Mouse (Mus musculus) myocyte (in vitro differentiated cells): ENCODE measurements around the gene Rere. TPM values are rescaled to one million over a fixed set of nuclear protein-coding genes. Genes with fewer than 3 reads are reported as not detected.

ENCODE experiments used
- H3K27me3 ChIP-seq: one replicate; pipeline ENCODE4 v1.6.1; 2011; ENCODE audit not compliant: control insufficient read depth, insufficient read depth, insufficient read length
- H3K36me3 ChIP-seq: one replicate; pipeline ENCODE4 v1.6.1; 2011; ENCODE audit not compliant: control insufficient read depth, insufficient read depth
- H3K4me2 ChIP-seq: one replicate; pipeline ENCODE4 v1.6.1; 2011; ENCODE audit warnings: low read depth, control low read depth
- H3K4me3 ChIP-seq: one replicate; pipeline ENCODE4 v1.5.1; 2011; ENCODE audit warnings: mild to moderate bottlenecking, control low read depth, moderate library complexity
- H3K79me2 ChIP-seq: one replicate; pipeline ENCODE4 v1.6.1; 2011; ENCODE audit not compliant: control insufficient read depth, insufficient read depth
- H3ac ChIP-seq: one replicate; pipeline ENCODE4 v1.6.1; 2011; ENCODE audit not compliant: control insufficient read depth, insufficient read length
- CEBPB ChIP-seq: IDR thresholded peaks from 2 replicates; pipeline ENCODE4 v1.6.1; 2011; ENCODE audit warnings: mild to moderate bottlenecking, moderate library complexity; ENCODE audit not compliant: poor library complexity, insufficient read depth, severe bottlenecking
- E2F4 ChIP-seq: IDR thresholded peaks from one replicate; pipeline ENCODE4 v1.6.1; 2011; ENCODE audit warnings: mild to moderate bottlenecking, control low read depth, moderate library complexity; ENCODE audit not compliant: insufficient read depth
- MAX ChIP-seq: IDR thresholded peaks from one replicate; pipeline ENCODE4 v1.6.1; 2011; ENCODE audit warnings: low read depth, mild to moderate bottlenecking, control low read depth
- MYOD1 ChIP-seq, 3 experiments: IDR thresholded peaks; one replicate each; pipeline ENCODE4 v1.6.1; 2011; ENCODE audit warnings: control low read depth in 2 of 3, low read depth in 2 of 3, mild to moderate bottlenecking in 2 of 3, moderate library complexity in 1 of 3; ENCODE audit not compliant: insufficient read length in 2 of 3, control insufficient read depth in 1 of 3
- MYOG ChIP-seq, 3 experiments: IDR thresholded peaks; one replicate each; pipeline ENCODE4 v1.6.1; 2011; ENCODE audit warnings: control low read depth in 2 of 3, low read depth in 2 of 3, mild to moderate bottlenecking in 2 of 3; ENCODE audit not compliant: insufficient read length in 2 of 3, control insufficient read depth in 1 of 3, insufficient read depth in 1 of 3
- POLR2A ChIP-seq: IDR thresholded peaks from one replicate; pipeline ENCODE4 v1.6.1; 2011; ENCODE audit warnings: low read depth, mild to moderate bottlenecking, control low read depth, moderate library complexity; ENCODE audit not compliant: insufficient read length
- POLR2AphosphoS2 ChIP-seq: IDR thresholded peaks from one replicate; pipeline ENCODE4 v1.6.1; 2011; ENCODE audit warnings: low read depth, control low read depth; ENCODE audit not compliant: insufficient read length
- REST ChIP-seq: IDR thresholded peaks from one replicate; pipeline ENCODE4 v1.6.1; 2011; ENCODE audit warnings: mild to moderate bottlenecking, control low read depth, moderate library complexity; ENCODE audit not compliant: insufficient read depth, insufficient read length
- SRF ChIP-seq: IDR thresholded peaks from one replicate; pipeline ENCODE4 v1.6.1; 2011; ENCODE audit warnings: low read depth; ENCODE audit not compliant: control insufficient read depth, insufficient read length
- TCF12 ChIP-seq: IDR thresholded peaks from one replicate; pipeline ENCODE4 v1.6.1; 2011; ENCODE audit warnings: mild to moderate bottlenecking, control low read depth; ENCODE audit not compliant: poor library complexity, insufficient read depth, severe bottlenecking
- TCF3 ChIP-seq: IDR thresholded peaks from one replicate; pipeline ENCODE4 v1.6.1; 2011; ENCODE audit warnings: low read depth, control low read depth; ENCODE audit not compliant: insufficient read length
- USF1 ChIP-seq: IDR thresholded peaks from one replicate; pipeline ENCODE4 v1.6.1; 2011; ENCODE audit warnings: low read depth, mild to moderate bottlenecking, control low read depth, moderate library complexity
- polyA plus RNA-seq: library from polyadenylated mRNA; unstranded; fragments of >200 nt; fragmentation: generic; extraction: Trizol; gene quantifications from one replicate; pipeline ENCODE4 v1.2.1, GENCODE M21; 2012; ENCODE audit warnings: missing spikeins

The Rere gene
- polyA plus RNA-seq, 1 experiment, result 34.0 TPM

GRCm38 (mm10) chr4:150446617-150447016 is 165.2 kb downstream of the Rere start:
- Histone ChIP-seq H3K27me3 (no peaks in the 10 kb centered on the region), H3K4me3 (no peak overlapping the region), H3ac (no peak overlapping the region), H3K4me2 (no peak overlapping the region), H3K36me3 (no peaks in the 10 kb centered on the region), H3K79me2 (peaks cover 61% of the 10 kb centered on the region)
- no peak for TF ChIP-seq CEBPB
- no peak for TF ChIP-seq REST
- TF ChIP-seq MYOD1 (IDR thresholded peaks at IDR 0.05; ENCODE audit: control insufficient read depth in 1 of 3, insufficient read length in 2 of 3, low read depth in 2 of 3), result no peak
- no peak for TF ChIP-seq E2F4
- TF ChIP-seq TCF3, result no peak
- no peak for TF ChIP-seq POLR2A
- no peak for TF ChIP-seq TCF12
- no peak for TF ChIP-seq POLR2AphosphoS2
- TF ChIP-seq SRF, result no peak
- no peak for TF ChIP-seq USF1
- TF ChIP-seq MAX, result no peak
- no peak for TF ChIP-seq MYOG (IDR thresholded peaks at IDR 0.05; ENCODE audit: control insufficient read depth in 1 of 3, insufficient read depth in 1 of 3, insufficient read length in 2 of 3, low read depth in 2 of 3)

GRCm38 (mm10) chr4:150447517-150447916 is 166.1 kb downstream of the Rere start:
- no peaks in the 10 kb centered on the region for H3K27me3 ChIP-seq
- no peak overlapping the region for H3K4me3 ChIP-seq
- peaks cover 64% of the 10 kb centered on the region for H3K79me2 ChIP-seq
- TF ChIP-seq SRF (no peak), POLR2A (no peak), REST (no peak)
- no peak overlapping the region for H3ac ChIP-seq
- H3K36me3 ChIP-seq, result no peaks in the 10 kb centered on the region
- no peak overlapping the region for H3K4me2 ChIP-seq

GRCm38 (mm10) chr4:150448433-150448832 is 167.0 kb downstream of the Rere start:
- peaks cover 70% of the 10 kb centered on the region for H3K79me2 ChIP-seq
- H3K4me2 ChIP-seq, result no peak overlapping the region
- no peak for TF ChIP-seq POLR2A
- TF ChIP-seq MYOD1 (IDR thresholded peaks at IDR 0.05; ENCODE audit: control insufficient read depth in 1 of 3, insufficient read length in 2 of 3, low read depth in 2 of 3), result no peak
- TF ChIP-seq SRF, result no peak
- no peak for TF ChIP-seq TCF3
- no peak for TF ChIP-seq CEBPB
- no peaks in the 10 kb centered on the region for H3K36me3 ChIP-seq
- H3K27me3 ChIP-seq, result no peaks in the 10 kb centered on the region
- no peak overlapping the region for H3ac ChIP-seq
- H3K4me3 ChIP-seq, result no peak overlapping the region

DNA sequence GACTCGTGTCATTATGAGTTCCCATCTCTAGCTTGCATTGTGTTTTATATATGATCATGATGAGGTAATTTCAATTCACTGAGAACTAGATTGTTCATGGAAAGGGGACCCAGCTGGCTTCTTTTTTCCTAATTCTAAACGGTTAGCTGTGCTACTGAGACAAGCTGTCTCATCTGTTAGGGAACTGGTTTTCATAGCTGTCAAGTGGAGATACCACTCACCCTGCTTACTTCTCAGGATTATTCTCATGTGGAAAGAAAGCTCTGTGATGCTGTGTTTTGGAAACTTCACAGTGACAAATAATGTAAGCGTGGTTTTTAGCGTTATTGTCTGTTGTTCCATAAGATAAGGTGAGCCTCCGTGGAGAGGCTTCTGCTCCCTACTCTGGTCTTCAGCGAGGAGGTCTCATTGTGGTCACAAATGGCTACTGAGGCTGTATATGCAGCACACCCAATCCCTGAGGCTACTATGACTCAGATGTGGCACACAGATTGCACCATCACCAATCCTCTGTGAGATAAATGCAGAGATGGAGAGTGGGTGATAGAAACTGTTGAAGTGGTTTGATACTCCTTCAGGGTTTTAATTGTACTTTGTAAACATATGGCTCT is 168.7 kb downstream of the Rere start:
- TF ChIP-seq CEBPB (peak; percentile 95), POLR2A (no peak)
- Histone ChIP-seq H3K36me3 (no peaks in the 10 kb centered on the region), H3K4me3 (no peak overlapping the region), H3K79me2 (peaks cover 74% of the 10 kb centered on the region), H3K4me2 (peak overlapping the region; percentile 49), H3ac (no peak overlapping the region), H3K27me3 (no peaks in the 10 kb centered on the region)

- H3K4me3 ChIP-seq, result no peak overlapping the region
- peaks cover 78% of the 10 kb centered on the region for H3K79me2 ChIP-seq
- H3K4me2 ChIP-seq, result no peak overlapping the region
- no peaks in the 10 kb centered on the region for H3K36me3 ChIP-seq
- no peak overlapping the region for H3ac ChIP-seq
- TF ChIP-seq MYOG (IDR thresholded peaks at IDR 0.05; ENCODE audit: control insufficient read depth in 1 of 3, insufficient read depth in 1 of 3, insufficient read length in 2 of 3, low read depth in 2 of 3) (no peak), REST (no peak), TCF3 (no peak), POLR2AphosphoS2 (no peak), MAX (no peak), CEBPB (no peak), TCF12 (no peak), E2F4 (no peak), MYOD1 (IDR thresholded peaks at IDR 0.05; ENCODE audit: control insufficient read depth in 1 of 3, insufficient read length in 2 of 3, low read depth in 2 of 3) (no peak), POLR2A (no peak), SRF (no peak), USF1 (no peak)
- no peaks in the 10 kb centered on the region for H3K27me3 ChIP-seq
Observed at GRCm38 (mm10) chr4:150452155-150452847, 170.9 kb downstream of the Rere start.
